Mouse (Mus musculus) cortical plate, adult 2 months (tissue): ENCODE results near the gene Oser1.

ENCODE experiments used
- CTCF ChIP-seq: fragments of 200-500 bp; IDR thresholded peaks from 2 replicates; pipeline ENCODE4 v1.5.1; 2011; ENCODE audit warnings: mild to moderate bottlenecking, control low read depth, low read length; ENCODE audit not compliant: insufficient read depth; ENCODE audit errors: extremely low read depth
- POLR2A ChIP-seq: fragments of 200-500 bp; IDR thresholded peaks from 2 replicates; pipeline ENCODE4 v1.6.1; 2011; ENCODE audit warnings: mild to moderate bottlenecking, low read length, control low read depth; ENCODE audit not compliant: insufficient read depth; ENCODE audit errors: extremely low read depth

- no peak for TF ChIP-seq CTCF
- no peak for TF ChIP-seq POLR2A
Measured at GRCm38 (mm10) chr2:163428346-163429011, 4.0 kb upstream of the Oser1 start.
